Mouse (Mus musculus) hindbrain, embryonic 11.5 days (tissue): Measurements from ENCODE around the gene Arhgef17. TPM values are rescaled to one million over a fixed set of nuclear protein-coding genes. Genes with fewer than 3 reads are reported as not detected.
A peak's percentile ranks its signal among the peaks of the same experiment; 100 is the strongest.

ENCODE experiments used
- ATAC-seq: fragments of 200-750 bp; cut with Nextera tagmentation; 2 replicates; pipeline ENCODE4 v1.8.0; 2017; ENCODE audit warnings: mild to moderate bottlenecking, moderate TSS enrichment, moderate library complexity; ENCODE audit not compliant: low FRiP score
- DNase-seq: peaks from one replicate; pipeline ENCODE4 v3.0.0-alpha.2; 2015; ENCODE audit warnings: low spot score
- H3K27ac ChIP-seq: fragments of 300-500 bp; sonication (generic); 2 replicates; pipeline ENCODE4 v1.5.1; 2014; ENCODE audit warnings: mild to moderate bottlenecking, low read depth, low read length
- H3K27me3 ChIP-seq: fragments of 300-500 bp; sonication (generic); 2 replicates; pipeline ENCODE4 v1.6.1; 2014; ENCODE audit warnings: mild to moderate bottlenecking, low read length, moderate library complexity, mixed read lengths; ENCODE audit not compliant: control insufficient read depth, insufficient read depth
- H3K36me3 ChIP-seq: fragments of 300-500 bp; sonication (generic); 2 replicates; pipeline ENCODE4 v1.6.1; 2014; ENCODE audit warnings: mild to moderate bottlenecking, low read length, moderate library complexity, mixed read lengths; ENCODE audit not compliant: control insufficient read depth, insufficient read depth
- H3K4me1 ChIP-seq: fragments of 300-500 bp; sonication (generic); replicated peaks from 2 replicates; pipeline ENCODE4 v1.6.1; 2014; ENCODE audit warnings: low read length, mixed read lengths; ENCODE audit not compliant: control insufficient read depth, insufficient read depth
- H3K4me2 ChIP-seq: fragments of 300-500 bp; sonication (generic); replicated peaks from 2 replicates; pipeline ENCODE4 v1.6.1; 2014; ENCODE audit warnings: mild to moderate bottlenecking, low read depth, low read length
- H3K4me3 ChIP-seq: fragments of 300-500 bp; sonication (generic); 2 replicates; pipeline ENCODE4 v1.5.1; 2014; ENCODE audit warnings: low read depth, low read length
- H3K9ac ChIP-seq: fragments of 300-500 bp; sonication (generic); 2 replicates; pipeline ENCODE4 v1.6.1; 2014; ENCODE audit warnings: low read depth, low read length
- H3K9me3 ChIP-seq: fragments of 300-500 bp; sonication (generic); 2 replicates; pipeline ENCODE4 v1.6.1; 2016; ENCODE audit warnings: low read length; ENCODE audit not compliant: control insufficient read depth
- WGBS: fragments of 180-500 bp; shearing (Covaris S2); extraction: QIAGEN DNeasy Blood & Tissue Kit; methylation state at CpG from one replicate; pipeline ENCODE4 v1.1.7; 2014; 5-methylcytosine and 5-hydroxymethylcytosine counted together
- polyA plus RNA-seq: library from polyadenylated mRNA; unstranded; fragments of >200 nt; fragmentation: Nextera tagmentation; extraction: Ambion mirVana; gene quantifications from 2 replicates; pipeline ENCODE4 v1.2.1, GENCODE M21; 2014

Gene Arhgef17
- polyA plus RNA-seq, 1 experiment from 2014 or later, result 8.3 TPM

GRCm38 (mm10) chr7:100881950-100882349 lies 50.0 kb downstream of the Arhgef17 start:
- Histone ChIP-seq H3K27me3 (no peaks in the 10 kb centered on the region), H3K4me1 (no peaks in the 10 kb centered on the region), H3K36me3 (0 out of 2 replicates have a peak, but pooled peaks cover 6% of the 10 kb centered on the region), H3K4me3 (no peak overlapping the region), H3K9me3 (no peaks in the 10 kb centered on the region), H3K4me2 (no peak overlapping the region), H3K9ac (no peak overlapping the region), H3K27ac (no peak overlapping the region)
- no peak for DNase-seq
- WGBS, result 85% methylated on average over 4 of the region's 4 CpGs
- ATAC-seq, result no peak

- H3K27ac ChIP-seq, result no peak overlapping the region
- H3K36me3 ChIP-seq, result 0 out of 2 replicates have a peak, but pooled peaks cover 6% of the 10 kb centered on the region
Observed at GRCm38 (mm10) chr7:100881531-100881930, 50.4 kb downstream of the Arhgef17 start.

GRCm38 (mm10) chr7:100879595-100879994 lies 52.3 kb downstream of the Arhgef17 start:
- Histone ChIP-seq H3K4me1 (no peaks in the 10 kb centered on the region), H3K9me3 (no peaks in the 10 kb centered on the region), H3K9ac (0 out of 2 replicates have a peak overlapping the region, but pooled peaks have one; percentile 19), H3K4me2 (no peak overlapping the region), H3K36me3 (0 out of 2 replicates have a peak, but pooled peaks cover 6% of the 10 kb centered on the region), H3K27me3 (no peaks in the 10 kb centered on the region), H3K4me3 (no peak overlapping the region), H3K27ac (no peak overlapping the region)
- ATAC-seq, result peak; percentile 19; the same call in 1 of the 2 replicates
- whole genome bisulfite sequencing, result 16% methylated on average over 20 of the region's 20 CpGs
- peak; percentile 82 for DNase-seq

More at GRCm38 (mm10) chr7:100881531-100881930, 50.4 kb downstream of the Arhgef17 start:
- ATAC-seq (no peak), DNase-seq (no peak)
- Histone ChIP-seq H3K4me3 (no peak overlapping the region), H3K27me3 (no peaks in the 10 kb centered on the region), H3K9me3 (no peaks in the 10 kb centered on the region), H3K9ac (no peak overlapping the region), H3K4me1 (no peaks in the 10 kb centered on the region), H3K4me2 (no peak overlapping the region)
- WGBS, result 95% methylated on average over 9 of the region's 9 CpGs

DNA sequence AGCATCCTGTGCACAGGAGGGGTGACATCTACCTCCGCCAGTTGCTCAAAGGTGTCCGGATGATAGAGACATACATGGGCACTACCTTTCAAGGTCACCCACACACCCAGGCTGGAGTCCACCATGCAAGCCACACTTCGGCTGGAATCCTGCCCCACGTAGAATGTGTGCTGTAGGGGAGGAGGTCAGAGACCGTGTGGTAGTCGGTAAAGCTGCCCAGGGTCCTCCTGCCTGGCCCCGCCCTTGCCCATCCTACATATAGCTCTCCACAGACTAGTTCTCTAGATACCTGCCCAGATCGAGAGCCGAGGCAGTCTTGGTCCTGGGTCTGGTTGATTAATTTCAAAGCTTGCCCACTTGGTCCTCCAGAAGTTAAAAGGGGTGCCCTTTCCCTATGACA lies 55.1 kb downstream of the Arhgef17 start:
- 93% methylated on average over 9 of the region's 9 CpGs for WGBS
- Histone ChIP-seq H3K27me3 (no peaks in the 10 kb centered on the region), H3K27ac (no peak overlapping the region), H3K36me3 (0 out of 2 replicates have a peak, but pooled peaks cover 3% of the 10 kb centered on the region), H3K4me3 (no peak overlapping the region), H3K9ac (no peak overlapping the region), H3K4me1 (no peaks in the 10 kb centered on the region), H3K4me2 (no peak overlapping the region), H3K9me3 (no peaks in the 10 kb centered on the region)
- DNase-seq, result no peak
- no peak for ATAC-seq

- Histone ChIP-seq H3K4me3 (no peak overlapping the region), H3K36me3 (0 out of 2 replicates have a peak, but pooled peaks cover 3% of the 10 kb centered on the region), H3K9ac (no peak overlapping the region), H3K4me2 (no peak overlapping the region), H3K27me3 (no peaks in the 10 kb centered on the region), H3K4me1 (no peaks in the 10 kb centered on the region), H3K9me3 (no peaks in the 10 kb centered on the region), H3K27ac (no peak overlapping the region)
- WGBS, result 95% methylated on average over 13 of the region's 13 CpGs
- no peak for ATAC-seq
- no peak for DNase-seq
Observed at GRCm38 (mm10) chr7:100876293-100876692, 55.6 kb downstream of the Arhgef17 start.

DNA sequence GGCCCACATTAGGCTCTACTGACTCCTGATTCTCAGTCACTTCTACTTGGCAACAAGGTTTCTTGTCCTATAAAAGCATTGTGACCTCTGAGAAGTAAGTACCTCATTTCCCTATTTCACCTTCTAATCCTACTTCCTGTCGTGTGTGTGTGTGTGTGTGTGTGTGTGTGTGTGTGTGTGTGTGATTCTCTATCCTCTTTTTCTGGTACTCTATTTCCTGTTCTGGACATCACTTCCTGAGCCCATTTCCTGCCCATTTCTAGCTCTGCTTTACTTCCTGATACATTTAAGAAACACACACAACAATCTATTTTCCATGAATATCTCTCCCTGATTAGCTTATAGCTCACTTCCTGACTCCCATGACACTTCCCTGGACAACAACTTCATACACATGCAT lies 56.1 kb downstream of the Arhgef17 start:
- no peaks in the 10 kb centered on the region for H3K4me1 ChIP-seq
- H3K27ac ChIP-seq, result no peak overlapping the region
- 0 out of 2 replicates have a peak, but pooled peaks cover 3% of the 10 kb centered on the region for H3K36me3 ChIP-seq
- DNase-seq, result no peak
- 58% methylated on average over 1 of the region's 1 CpGs for WGBS
- no peak overlapping the region for H3K9ac ChIP-seq
- ATAC-seq, result no peak
- no peak overlapping the region for H3K4me3 ChIP-seq
- no peak overlapping the region for H3K4me2 ChIP-seq
- no peaks in the 10 kb centered on the region for H3K9me3 ChIP-seq
- H3K27me3 ChIP-seq, result no peaks in the 10 kb centered on the region

GRCm38 (mm10) chr7:100873197-100873596 lies 58.7 kb downstream of the Arhgef17 start:
- no peaks in the 10 kb centered on the region for H3K9me3 ChIP-seq
- H3K4me1 ChIP-seq, result no peaks in the 10 kb centered on the region
- H3K27me3 ChIP-seq, result no peaks in the 10 kb centered on the region
- ATAC-seq (no peak), DNase-seq (no peak)
- H3K27ac ChIP-seq, result no peak overlapping the region
- WGBS, result 96% methylated on average over 13 of the region's 13 CpGs
- no peak overlapping the region for H3K9ac ChIP-seq
- 0 out of 2 replicates have a peak, but pooled peaks cover 3% of the 10 kb centered on the region for H3K36me3 ChIP-seq
- H3K4me3 ChIP-seq, result no peak overlapping the region
- H3K4me2 ChIP-seq, result no peak overlapping the region

DNA sequence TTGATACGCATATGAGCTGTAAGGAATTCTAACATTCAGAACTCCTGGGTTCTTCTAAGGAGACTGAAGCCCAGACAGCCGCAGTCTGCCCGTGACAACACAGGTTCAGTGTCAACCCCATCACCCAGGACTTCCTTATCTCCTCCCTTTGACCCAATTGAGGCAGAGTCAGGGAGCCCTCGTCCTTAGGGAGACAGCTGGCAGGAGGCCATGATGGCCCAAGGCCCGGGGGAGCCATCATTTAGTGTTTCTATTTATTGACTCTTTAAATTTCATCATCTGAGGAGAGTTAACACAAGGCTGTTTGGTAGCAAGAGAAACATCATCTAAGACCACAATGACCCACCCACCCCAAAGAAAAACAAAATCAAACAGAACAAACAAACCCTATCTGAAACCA lies 60.0 kb downstream of the Arhgef17 start:
- Histone ChIP-seq H3K27me3 (no peaks in the 10 kb centered on the region), H3K27ac (no peak overlapping the region), H3K9ac (no peak overlapping the region), H3K4me3 (no peak overlapping the region), H3K4me1 (no peaks in the 10 kb centered on the region), H3K9me3 (no peaks in the 10 kb centered on the region), H3K36me3 (0 out of 2 replicates have a peak, but pooled peaks cover 3% of the 10 kb centered on the region), H3K4me2 (no peak overlapping the region)
- DNase-seq, result no peak
- no peak for ATAC-seq
- WGBS, result 89% methylated on average over 5 of the region's 5 CpGs

- H3K9me3 ChIP-seq, result no peaks in the 10 kb centered on the region
- no peak overlapping the region for H3K4me2 ChIP-seq
- H3K4me1 ChIP-seq, result no peaks in the 10 kb centered on the region
- no peak for ATAC-seq
- H3K27ac ChIP-seq, result no peak overlapping the region
- no peak overlapping the region for H3K4me3 ChIP-seq
- 96% methylated on average over 4 of the region's 4 CpGs for whole genome bisulfite sequencing
- no peaks in the 10 kb centered on the region for H3K27me3 ChIP-seq
- no peak overlapping the region for H3K9ac ChIP-seq
- 0 out of 2 replicates have a peak, but pooled peaks cover 3% of the 10 kb centered on the region for H3K36me3 ChIP-seq
- no peak for DNase-seq
Observed at GRCm38 (mm10) chr7:100871355-100871754, 60.6 kb downstream of the Arhgef17 start.
